Mouse (Mus musculus) layer of hippocampus, postnatal 36 days (tissue): Measurements from ENCODE around the gene Itih5. TPM values are rescaled to one million over a fixed set of nuclear protein-coding genes. Genes with fewer than 3 reads are reported as not detected.

Experiments used
- DNase-seq, 2 experiments: peaks; one replicate each; pipeline ENCODE4 v3.0.0; 2022
- total RNA-seq, 2 experiments: library from RNA; stranded (reverse); gene quantifications; 2 replicates each; pipeline ENCODE4 v1.2.3; 2021

The Itih5 gene
- total RNA-seq, 2 experiments from 2014 or later, result 11.9 to 15.0 TPM

DNA sequence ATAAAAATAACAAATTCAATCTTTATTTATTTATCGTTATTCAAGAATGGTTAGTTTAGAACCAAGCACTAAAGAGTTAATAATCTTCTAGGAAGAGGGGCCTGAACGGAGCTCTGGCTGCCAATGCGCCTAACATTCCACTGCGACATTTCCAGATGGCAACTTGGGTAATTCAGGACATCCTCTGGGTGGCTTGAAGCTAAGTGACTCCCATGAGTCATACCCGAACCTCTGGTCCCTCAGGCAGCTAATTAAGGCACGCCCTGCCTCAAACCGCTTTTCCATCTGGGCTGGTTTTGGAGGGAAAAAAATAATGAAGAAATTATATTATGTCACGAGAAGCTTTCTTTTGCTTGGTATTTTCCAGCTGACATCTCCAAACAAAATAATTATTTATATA lies 14.6 kb downstream of the Itih5 start:
- no peak for DNase-seq

DNA sequence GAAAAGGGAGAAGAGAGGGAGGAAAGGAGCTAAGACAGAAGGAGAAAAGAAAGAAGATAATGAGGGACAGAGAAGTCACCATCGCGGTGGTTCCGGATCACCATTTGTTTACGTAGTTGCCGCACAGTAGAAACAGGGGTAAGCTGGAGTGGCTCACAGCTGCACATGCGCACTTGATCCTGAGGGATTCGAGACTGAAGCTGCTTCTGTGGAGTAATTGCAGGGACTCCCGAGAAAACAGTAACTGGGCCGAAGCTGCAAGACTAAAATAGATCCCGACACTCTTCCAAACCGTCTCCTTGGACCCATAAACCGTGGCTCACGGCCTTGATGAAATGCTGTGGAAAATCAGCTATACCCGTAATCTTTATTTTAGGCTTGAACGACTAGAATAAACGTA lies 16.6 kb downstream of the Itih5 start:
- DNase-seq, result no peak

DNA sequence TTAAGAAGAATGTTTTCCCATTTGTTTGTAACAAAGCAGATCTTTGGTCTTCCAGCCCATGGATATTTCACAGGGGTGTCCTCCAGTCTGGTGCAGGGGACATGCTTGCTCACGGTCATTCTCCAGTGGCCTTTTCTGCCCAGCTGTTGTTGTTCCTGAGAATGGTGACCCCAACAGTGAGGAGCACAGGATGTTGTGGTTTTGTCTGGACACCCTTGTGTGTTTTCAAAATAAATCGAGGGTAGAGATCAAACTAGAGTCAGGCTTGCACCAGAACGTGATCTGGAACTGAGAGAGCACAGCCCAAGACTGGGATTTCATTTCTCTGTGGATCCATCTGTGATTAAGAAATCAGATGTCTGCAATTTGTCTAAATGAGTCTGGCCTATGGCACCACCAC lies 40.2 kb downstream of the Itih5 start:
- no peak for DNase-seq

DNA sequence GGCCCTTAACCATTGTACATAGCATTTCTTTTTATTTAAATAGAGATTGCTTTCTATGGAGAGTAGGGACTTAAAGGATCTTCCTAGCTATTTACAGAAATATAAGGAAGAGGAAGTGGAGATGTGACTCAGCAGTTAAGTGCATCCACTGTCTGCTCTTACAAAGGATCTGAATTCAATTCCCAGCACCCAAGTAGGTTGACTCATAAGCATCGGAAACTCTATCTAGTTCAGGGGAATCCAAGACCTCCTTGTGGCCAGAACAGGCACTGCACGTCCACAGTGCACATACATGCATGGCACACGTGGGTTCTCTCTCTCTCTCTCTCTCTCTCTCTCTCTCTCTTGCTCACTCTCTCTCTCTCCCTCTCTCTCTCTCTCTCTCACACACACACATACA lies 41.8 kb downstream of the Itih5 start:
- no peak for DNase-seq

DNA sequence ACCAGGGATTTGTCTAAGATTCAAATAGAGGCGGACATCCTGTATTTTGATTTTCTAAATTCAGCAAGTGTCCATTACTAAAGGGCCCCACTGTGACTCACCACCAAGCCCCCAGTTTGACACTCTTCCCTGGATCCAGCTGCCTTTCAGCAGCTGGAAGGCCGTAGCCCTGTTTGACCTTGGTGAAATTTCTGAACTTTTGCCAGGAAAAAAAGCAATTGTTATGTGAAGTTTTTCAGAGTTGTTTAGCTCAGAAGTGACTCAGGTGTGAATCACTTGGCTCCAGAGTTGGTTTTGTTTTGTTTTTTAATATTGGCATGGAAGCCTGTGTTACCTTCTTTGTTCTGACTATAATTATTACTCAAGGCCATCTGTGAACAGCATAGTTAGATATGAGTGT lies 46.0 kb downstream of the Itih5 start:
- no peak for DNase-seq

DNA sequence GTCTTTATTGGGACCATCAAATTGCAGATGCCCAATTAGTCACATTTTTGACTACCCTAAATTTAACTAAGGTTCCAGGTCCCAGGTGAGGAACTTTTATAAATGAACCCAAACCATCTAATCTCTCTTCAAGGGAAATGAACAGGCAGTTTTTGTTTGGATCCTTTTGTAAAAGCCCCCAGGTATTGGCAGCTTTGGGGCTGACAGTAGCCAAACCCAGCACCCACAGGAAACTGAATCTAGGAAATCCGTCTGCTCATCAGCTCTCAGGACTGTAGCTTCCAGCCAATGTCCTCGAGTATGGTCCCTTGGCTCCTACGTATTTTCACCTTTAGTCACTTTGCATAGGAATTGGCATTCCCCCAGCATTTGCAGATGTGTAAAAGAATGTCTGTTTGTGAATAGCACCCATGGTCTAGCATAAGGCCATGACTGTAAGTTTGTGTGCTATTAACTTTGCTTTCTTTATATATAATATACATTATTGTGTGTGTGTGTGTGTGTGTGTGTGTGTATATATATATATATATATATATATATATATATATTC lies 47.4 kb downstream of the Itih5 start:
- no peak for DNase-seq

DNA sequence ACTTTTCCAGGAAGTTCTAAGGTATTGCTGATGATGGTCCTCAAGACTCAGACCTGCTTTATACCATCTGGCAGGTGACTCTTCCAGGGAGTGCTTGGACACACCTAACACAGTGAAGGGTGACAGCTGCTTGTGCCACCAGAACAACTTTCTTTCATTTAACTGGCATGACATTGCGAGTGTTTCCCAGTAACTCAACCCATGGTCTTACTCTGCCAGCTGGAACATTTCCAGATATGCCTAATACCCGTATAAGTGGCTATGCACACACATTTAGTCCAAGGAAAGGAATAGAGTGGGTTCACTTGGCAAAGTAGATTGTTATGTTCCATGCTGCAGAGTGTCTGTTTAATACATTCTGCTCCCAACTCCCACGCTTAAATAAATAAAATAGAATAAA lies 50.9 kb downstream of the Itih5 start:
- no peak for DNase-seq

DNA sequence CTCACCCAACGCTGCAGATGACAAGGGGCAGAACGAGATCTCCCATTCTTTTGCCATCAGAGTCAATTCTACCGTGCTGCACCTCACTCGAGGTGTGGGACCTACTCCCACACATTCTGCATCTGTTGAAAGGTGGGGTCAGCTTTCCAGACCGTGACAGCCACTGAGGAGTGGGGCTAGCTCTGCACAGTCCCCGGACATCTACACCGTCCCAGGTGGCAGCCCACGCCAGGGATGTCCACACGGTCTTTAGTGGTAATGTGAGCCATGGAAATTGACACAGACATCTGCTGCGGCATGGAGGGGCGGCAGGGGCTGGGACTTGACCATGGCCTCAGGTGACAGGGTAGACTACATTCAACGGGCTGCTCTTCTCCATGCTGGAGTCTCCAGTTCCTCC lies 60.1 kb downstream of the Itih5 start:
- no peak for DNase-seq

DNA sequence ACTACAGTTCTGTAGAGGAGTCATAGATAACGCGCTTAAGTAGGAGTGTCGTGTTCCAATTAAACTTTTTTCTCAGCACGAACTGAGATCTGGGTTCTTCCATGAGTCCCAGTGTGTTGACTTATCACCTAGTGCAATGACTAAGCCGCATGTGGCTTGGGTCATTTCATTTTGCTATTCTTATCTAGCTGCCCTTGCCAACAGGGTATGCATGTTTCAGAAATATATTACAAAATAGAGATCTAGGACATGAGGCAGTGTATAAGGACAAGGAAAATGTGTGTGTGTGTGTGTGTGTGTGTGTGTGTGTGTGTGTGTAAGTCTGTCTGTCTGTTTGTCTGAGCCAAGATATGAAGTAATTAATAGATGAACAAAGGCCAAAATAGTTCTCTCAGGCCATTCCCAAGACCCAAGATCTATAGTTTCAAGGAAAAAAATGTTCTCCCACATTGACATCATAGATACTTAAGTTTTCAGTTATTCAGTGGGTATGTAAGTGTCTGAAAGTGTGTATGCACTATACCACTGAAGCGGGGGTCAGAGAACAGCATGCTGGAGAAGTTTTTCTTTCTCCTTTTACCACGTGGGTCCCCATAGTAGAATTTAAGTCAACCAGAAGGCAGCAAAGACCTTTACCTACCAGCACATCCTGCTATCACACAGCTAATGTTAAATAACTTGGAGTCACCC lies 62.6 kb downstream of the Itih5 start:
- no peak for DNase-seq

DNA sequence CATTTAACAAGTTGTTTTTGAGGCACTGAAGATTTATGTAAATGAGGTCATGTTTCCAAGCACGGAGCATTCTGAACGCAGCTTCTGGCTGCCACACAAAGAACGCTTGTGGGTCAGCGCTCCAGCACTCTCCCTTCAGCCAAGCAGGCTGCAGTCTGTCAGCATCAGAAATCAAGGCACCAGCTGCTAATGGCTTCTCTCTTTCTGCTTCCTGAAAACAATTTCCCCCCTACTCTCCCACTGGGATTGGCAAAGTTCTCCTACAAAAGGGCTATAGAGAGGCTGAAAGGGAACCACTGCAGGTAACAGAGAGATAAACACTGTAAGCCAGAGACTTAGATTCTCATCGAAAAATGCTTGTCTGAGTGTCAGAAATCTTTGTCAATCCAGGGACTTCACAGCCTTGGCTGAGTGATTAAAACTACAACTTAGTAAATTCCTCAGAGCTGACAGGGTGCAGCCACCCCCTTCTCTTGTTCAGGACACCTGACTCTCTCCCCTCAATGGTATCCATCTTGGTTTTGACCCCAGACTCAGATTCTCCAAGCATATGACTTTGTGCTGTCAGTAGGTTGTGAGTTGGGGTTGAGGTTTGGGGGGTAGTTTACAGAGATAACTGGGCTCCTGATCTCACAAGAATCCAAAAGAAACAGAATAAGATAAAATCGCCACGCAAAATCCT lies 63.3 kb downstream of the Itih5 start:
- DNase-seq, result peak; percentile 17 to 26

DNA sequence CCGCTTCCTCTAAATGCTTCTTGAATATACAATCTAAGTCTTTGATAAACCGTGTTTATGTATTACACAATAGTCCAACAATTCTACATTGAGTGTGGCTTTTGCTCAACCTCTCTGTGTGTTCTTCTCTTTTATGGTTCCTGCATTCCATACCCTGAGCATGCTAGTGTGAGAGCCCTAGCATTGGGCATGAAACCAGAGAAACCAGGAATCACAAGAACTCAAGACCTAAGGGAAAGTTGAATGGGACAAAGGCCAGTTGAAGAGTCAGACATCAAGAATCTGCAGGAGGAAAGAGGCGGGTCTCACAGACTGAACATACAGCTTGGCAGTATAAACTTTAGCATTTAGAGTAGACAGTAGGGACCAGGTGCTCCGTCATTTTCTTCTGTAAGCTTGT lies 68.5 kb downstream of the Itih5 start:
- no peak for DNase-seq

DNA sequence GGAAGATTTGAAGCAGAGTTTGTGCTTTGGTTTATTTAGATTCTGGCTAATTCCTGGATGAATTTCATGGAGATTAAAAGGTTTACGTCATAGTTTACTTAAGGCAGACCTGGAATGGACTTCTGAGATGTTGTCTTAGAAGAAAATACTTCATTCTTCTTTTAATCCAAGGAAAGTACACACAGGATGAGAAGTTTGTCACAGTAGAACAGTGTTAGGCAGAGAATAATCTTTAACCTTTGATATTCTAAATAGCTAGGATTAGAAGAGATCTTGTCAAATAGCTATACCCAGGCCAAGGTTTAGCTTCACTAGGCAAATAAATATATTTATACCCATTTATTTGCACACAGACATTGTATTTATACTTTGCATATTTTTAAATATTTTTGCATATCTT lies 73.5 kb downstream of the Itih5 start:
- no peak for DNase-seq

DNA sequence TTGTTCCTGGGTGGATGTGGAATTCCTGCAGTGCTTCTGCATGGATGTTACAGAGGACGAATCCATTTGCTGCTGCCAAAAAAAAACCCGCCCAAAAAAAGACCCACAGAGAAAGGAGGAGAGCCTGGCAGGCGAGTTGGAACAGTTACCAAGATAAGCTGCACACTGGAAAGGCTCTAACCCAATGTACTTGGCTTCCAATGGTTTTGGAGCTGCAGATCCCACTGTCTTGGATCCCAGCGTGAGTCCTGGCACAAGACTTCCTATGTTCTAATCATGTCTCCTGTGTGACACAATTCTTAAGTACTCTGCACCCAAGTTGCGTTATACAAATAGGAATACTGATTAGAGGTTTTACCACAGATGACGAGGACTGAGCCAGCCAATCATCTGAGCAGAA lies 78.6 kb downstream of the Itih5 start:
- no peak for DNase-seq

DNA sequence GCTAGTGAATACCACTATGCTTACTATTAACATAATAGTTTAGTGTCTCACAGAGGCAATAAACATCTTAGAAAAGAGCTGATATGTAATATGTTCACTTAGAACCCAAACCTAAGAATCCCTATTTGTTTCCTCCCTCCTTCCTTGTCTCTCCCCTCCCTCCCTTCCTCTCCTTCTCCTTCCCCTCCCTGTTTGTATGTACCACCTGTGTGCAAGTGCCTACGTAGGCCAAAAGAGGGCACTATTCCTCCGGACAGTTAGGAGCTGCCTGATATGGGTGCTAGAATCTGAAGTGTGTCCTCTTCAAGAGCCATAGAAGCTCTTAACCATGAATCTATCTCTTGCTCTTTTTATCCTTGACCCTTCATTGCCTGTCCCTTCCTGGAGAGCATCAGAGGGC lies 83.2 kb downstream of the Itih5 start:
- no peak for DNase-seq

DNA sequence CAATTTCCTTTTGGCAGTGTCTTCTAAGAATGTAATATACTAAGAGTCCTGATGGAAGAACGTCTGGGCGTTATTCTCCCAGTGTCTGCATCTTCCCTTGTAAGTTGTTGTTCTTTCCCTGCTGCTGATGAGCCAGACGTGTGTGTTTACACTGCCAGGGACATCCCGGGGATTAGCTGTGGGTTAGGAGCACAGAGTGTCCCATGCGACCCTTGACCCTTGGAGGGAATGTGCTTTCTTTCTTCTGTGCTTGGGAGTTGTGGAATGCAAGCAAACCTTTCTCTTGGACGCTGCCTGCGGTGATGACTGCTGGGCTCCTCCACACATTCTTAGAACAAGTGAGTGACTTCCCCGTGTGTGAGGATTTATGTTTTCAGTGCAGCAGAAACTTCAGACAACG lies 89.6 kb downstream of the Itih5 start:
- DNase-seq, result no peak

DNA sequence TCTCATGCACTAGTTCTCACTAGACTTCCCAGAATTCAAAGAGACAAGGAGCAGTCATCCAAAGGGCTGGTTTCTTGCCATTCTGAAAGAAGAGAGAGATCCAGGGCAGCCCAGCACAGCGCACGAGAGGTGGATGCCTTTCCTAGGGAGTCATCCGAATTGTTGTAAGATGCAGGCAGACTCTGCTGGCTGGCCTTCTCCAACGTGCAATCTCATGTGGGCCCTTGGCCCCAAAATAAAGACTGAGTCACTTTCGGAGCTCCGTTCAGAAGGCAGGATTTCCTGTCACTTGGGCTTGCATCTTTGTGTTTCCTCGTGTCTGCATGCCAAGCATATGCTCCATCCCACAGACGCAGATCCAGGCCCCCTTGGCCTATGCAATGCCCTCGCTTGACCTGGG lies 97.1 kb downstream of the Itih5 start:
- DNase-seq, result no peak

DNA sequence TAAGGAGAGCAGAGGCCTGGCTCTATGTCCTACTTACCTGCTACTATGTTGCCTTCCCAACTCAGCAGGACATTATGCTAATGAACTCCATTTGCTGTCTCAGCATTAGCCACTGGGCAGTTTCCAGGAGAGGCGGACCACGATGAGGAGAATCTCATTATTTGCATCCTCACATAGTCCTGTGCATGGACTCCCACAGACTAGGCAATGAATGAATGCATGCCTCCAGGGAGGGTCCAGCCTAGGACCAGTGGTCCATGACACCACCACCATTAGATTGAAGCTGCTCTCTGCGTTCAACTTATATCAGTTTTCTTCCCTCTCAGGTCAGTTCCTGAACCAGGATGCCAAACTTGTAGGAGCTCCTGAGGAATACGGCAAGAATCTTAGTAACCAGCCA lies 97.6 kb downstream of the Itih5 start:
- no peak for DNase-seq

DNA sequence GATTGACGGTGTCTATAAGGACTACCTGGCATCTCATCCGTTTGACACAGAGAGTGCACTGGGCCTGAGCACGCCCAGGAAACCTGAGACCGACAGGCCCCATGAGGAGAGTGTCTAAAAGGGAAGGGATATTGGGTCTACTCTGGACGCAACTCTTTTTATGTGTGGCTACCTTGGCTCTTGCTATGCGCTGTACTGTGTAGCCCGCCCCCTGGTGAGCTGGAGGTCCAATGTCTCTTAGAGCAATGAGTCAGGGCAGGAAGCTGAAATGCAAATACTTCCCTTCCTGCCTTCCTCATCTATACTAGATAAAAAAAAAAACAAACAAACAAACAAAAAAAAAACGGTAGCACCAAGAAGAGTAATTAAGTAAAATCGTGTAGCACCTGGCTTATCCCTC lies 98.1 kb downstream of the Itih5 start:
- no peak for DNase-seq

DNA sequence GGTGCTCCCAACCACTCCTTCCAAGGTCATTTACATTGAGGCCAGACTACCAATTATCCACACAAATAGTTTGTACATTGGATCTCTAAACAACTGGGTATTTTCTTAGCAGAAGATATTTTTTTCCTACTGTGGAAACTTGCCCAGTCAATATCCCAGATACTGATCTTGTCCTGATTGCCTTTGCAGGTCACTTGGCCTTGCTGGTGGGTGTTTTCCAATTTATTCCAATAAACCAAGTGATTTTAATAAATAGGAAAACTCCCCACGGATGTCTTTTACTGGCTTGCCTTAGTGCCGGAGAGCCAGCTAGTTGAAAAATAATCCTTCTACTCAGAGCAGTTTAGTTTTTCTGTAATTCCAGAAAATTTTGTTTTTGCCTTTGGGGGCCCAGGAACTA lies 98.6 kb downstream of the Itih5 start:
- no peak for DNase-seq

DNA sequence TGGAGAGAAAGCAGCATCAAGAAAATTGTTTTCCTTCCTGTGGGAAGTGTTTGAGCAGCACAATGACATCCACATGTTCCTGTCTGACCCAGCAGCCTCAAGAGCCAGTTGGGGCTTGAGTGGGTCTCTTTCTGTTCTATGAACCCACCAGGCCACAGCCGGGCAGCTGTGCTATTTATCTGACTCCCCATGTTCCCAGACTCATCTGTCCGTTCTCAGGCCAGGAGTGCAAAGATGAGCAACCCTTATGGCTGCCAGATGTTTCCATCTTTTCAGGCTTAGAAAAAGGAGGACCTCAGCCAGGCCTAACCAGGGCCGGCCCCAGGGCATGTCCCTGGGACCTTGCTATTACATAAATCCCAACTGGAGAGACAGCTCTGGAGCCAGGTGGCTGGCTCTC lies 100.0 kb downstream of the Itih5 start:
- no peak for DNase-seq

DNA sequence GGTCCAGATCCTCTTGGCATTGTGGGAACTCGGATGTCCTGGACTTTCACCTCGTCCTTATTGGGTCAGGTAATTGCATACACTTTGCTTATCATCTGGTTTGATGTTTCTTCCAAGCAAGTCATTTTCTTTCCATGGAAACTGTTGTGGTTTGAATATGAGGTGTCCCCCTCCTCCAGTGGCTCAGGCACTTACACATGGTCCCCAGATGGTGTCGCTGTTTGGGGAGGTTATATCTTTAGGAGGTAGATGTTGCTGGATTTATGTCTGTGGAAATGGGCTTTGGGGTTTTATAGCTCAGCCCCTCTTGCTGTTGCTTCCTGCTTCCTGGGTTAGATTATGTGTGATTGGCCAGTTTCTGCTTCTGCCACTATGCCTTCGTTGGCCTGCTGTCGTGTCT lies 103.6 kb downstream of the Itih5 start:
- DNase-seq, result no peak

DNA sequence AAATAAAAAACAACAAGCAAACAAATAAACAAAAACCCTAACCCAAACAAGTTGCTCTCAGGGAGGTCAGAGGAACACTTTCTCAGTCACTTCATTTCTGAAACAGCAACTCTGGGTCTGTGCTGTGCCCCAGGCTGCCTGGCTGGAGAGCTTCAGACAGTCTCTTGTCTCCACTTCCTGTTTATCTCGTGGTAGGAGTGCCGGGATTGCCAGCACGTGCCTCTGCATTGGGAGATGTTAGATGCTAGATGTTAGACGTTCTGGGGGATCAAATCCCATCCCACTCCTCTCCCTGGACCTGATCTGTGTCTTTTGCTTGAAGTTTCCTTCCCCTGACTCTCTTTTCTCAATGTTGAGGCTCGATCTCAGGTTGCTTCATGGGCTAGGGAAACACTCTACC lies 104.9 kb downstream of the Itih5 start:
- DNase-seq, result no peak

DNA sequence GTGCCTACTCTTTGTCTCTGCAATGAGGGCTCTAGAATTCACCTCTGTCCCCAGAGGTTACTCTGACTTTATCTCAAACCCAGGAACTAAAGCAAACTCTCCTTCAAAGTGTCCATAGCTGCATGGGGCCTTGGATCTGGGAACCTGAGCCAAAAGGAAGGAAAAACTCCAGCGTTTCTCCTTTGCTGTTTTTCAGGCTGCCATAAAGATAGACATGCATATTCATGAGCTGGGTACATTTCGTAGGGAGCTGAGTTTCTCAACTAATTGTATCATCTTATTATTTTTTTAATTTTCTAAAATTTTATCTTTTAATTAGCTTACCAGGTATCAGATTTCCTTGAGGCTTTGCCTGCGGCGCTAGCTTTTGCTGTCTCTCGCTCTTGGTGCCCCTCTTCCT lies 106.7 kb downstream of the Itih5 start:
- DNase-seq, result no peak

DNA sequence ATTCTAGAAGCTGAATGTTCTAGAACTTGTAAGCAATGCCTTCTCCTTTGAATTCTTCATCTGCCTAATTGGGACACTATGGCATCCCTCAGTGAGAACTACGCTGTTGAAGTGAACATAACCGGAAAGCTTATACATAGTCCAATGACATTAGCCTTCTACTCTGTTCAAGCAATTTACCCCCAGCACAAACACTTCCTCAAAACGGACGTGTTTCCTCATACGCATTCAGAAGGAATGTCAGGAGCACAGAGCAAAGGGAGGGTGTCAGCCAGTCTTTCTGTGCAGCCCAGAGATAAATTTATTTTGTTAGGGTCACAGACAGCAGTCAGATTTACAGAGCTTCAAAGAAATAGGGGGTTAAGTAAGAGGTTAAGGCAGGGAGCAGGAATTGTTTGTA lies 108.0 kb downstream of the Itih5 start:
- DNase-seq, result no peak
